Mouse (Mus musculus): ENCODE data around the gene Mrps27. TPM values are rescaled to one million over a fixed set of nuclear protein-coding genes. Genes with fewer than 3 reads are reported as not detected.
"Not testable (repeated sequence)": the region's sequence is repeated elsewhere in the genome, so short reads cannot be mapped to it uniquely, and the experiment has no call there.

Gene Mrps27
- polyA plus RNA-seq, 1 experiment from 2014 or later = 56.2 TPM

DNA sequence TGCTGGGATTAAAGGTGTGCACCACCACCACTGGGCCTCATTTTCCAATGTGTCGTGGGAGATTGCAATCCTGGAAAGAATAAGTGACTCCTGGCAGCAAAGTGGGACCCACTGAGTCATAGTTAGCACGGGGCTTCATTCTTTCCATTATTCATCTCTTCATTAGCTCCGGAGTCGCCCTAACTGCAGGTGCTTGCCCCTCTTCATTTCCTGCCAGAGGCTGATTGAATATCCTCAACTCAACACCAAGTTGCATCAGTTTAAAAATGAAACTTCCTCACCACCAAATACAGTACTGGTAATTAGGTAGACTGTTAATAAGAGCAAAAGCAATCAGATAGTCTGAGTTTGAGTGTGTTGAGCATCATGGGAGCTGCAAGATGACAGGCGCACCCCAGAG, 30.5 kb upstream of the Mrps27 start:
- ATAC-seq (ENCODE audit: insufficient number of reproducible peaks, insufficient read depth, low FRiP score, low read depth) = no peak
- WGBS = 84% methylated on average over 5 of the region's 5 CpGs

DNA sequence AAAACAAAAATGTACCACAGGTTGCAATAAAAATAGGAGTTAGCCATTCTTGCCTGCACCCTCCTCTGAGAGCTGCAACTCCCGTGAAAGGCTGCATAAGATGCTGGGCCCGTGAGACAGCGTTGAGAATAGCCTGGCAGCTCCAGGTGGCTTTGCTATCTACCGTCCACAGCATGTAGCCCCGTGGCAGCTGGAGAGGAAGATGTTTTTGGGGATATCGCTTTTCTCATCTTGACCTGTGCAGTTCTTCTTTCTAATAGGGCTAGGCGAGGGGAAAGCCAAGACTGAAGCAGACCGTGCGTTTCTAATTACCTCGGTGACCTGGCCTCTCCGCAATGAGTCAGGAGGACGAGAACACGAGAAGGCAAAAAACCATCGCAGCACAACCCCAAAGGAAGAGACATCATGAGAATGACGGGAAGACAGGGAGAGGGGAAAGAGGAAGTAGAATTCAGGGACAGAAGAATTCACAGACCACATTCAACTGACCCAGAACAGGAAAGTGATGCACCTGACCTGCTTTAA, 29.9 kb upstream of the Mrps27 start:
- no peak overlapping the region for H3K4me3 ChIP-seq (ENCODE audit: low read depth, low read length)
- WGBS = 77% methylated on average over 15 of the region's 15 CpGs
- H3K9ac ChIP-seq (replicated peaks; ENCODE audit: low read depth, low read length) = no peak overlapping the region
- H3K4me1 ChIP-seq (ENCODE audit: control insufficient read depth, insufficient read depth, low read length) = no peaks in the 10 kb centered on the region
- no peak overlapping the region for H3K4me2 ChIP-seq (replicated peaks; ENCODE audit: low read depth, low read length)
- no peak for ATAC-seq (ENCODE audit: insufficient number of reproducible peaks, insufficient read depth, low FRiP score, low read depth)
- no peaks in the 10 kb centered on the region for H3K27me3 ChIP-seq (ENCODE audit: control insufficient read depth, insufficient read depth, low read length)
- H3K9me3 ChIP-seq (ENCODE audit: control insufficient read depth, low read depth, low read length) = no peaks in the 10 kb centered on the region
- H3K27ac ChIP-seq (ENCODE audit: low read length) = no peak overlapping the region
- H3K36me3 ChIP-seq (ENCODE audit: control insufficient read depth, insufficient read depth, low read length) = peaks cover 7% of the 10 kb centered on the region

More for the DNA sequence above, 30.5 kb upstream of the Mrps27 start:
- Histone ChIP-seq H3K9me3 (ENCODE audit: control insufficient read depth, low read depth, low read length) (no peaks in the 10 kb centered on the region), H3K36me3 (ENCODE audit: control insufficient read depth, insufficient read depth, low read length) (peaks cover 2% of the 10 kb centered on the region; the same call in 1 of the 2 replicates), H3K4me3 (ENCODE audit: low read depth, low read length) (no peak overlapping the region), H3K4me1 (ENCODE audit: control insufficient read depth, insufficient read depth, low read length) (no peaks in the 10 kb centered on the region), H3K4me2 (replicated peaks; ENCODE audit: low read depth, low read length) (no peak overlapping the region), H3K27me3 (ENCODE audit: control insufficient read depth, insufficient read depth, low read length) (no peaks in the 10 kb centered on the region), H3K27ac (ENCODE audit: low read length) (no peak overlapping the region), H3K9ac (replicated peaks; ENCODE audit: low read depth, low read length) (no peak overlapping the region)

DNA sequence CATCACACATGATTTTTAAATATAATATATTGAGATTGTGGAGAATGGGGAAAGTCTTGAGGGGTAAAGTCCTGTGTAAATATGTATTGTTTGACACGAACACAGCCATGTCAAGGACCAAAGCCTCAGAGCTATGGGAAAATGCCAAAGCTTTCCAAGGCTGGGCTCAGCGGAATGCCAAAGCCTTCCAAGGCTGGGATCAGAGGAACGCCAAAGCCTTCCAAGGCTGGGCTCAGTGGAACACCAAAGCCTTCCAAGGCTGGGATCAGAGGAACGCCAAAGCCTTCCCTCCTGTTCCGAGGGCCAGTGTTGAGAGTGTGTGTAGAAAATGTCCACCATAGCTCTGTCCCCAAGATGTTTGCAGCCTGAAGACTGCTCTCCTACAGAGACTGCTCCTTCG, 28.2 kb upstream of the Mrps27 start:
- ATAC-seq (ENCODE audit: insufficient number of reproducible peaks, insufficient read depth, low FRiP score, low read depth) = no peak
- Histone ChIP-seq H3K4me2 (replicated peaks; ENCODE audit: low read depth, low read length) (no peak overlapping the region), H3K27me3 (ENCODE audit: control insufficient read depth, insufficient read depth, low read length) (no peaks in the 10 kb centered on the region), H3K36me3 (ENCODE audit: control insufficient read depth, insufficient read depth, low read length) (peaks cover 23% of the 10 kb centered on the region), H3K9ac (replicated peaks; ENCODE audit: low read depth, low read length) (no peak overlapping the region), H3K4me1 (ENCODE audit: control insufficient read depth, insufficient read depth, low read length) (no peaks in the 10 kb centered on the region), H3K4me3 (ENCODE audit: low read depth, low read length) (no peak overlapping the region), H3K27ac (ENCODE audit: low read length) (no peak overlapping the region), H3K9me3 (ENCODE audit: control insufficient read depth, low read depth, low read length) (no peaks in the 10 kb centered on the region)
- 79% methylated on average over 6 of the region's 6 CpGs for WGBS

DNA sequence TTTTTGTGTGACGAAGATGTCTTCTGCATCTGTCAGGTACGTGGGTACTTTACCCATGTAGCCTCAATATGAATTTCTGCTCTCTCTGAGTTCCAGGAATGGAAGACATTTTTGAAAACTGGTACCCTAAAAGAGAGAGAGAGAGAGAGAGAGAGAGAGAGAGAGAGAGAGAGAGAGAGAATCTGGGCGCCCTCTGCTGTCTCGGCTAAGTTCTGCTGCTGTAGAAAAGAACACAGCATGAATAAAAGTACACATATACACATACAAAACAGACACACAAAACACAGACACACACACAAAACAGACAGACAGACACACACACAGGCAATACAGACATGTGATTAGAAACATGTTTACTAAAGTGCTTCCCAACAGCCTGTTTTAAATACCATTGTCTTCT, 27.5 kb upstream of the Mrps27 start:
- Histone ChIP-seq H3K27ac (ENCODE audit: low read length) (no peak overlapping the region), H3K36me3 (ENCODE audit: control insufficient read depth, insufficient read depth, low read length) (peaks cover 25% of the 10 kb centered on the region), H3K27me3 (ENCODE audit: control insufficient read depth, insufficient read depth, low read length) (no peaks in the 10 kb centered on the region), H3K4me2 (replicated peaks; ENCODE audit: low read depth, low read length) (no peak overlapping the region), H3K9me3 (ENCODE audit: control insufficient read depth, low read depth, low read length) (no peaks in the 10 kb centered on the region), H3K4me1 (ENCODE audit: control insufficient read depth, insufficient read depth, low read length) (no peaks in the 10 kb centered on the region), H3K4me3 (ENCODE audit: low read depth, low read length) (no peak overlapping the region), H3K9ac (replicated peaks; ENCODE audit: low read depth, low read length) (no peak overlapping the region)
- 53% methylated on average over 4 of the region's 4 CpGs for WGBS
- ATAC-seq (ENCODE audit: insufficient number of reproducible peaks, insufficient read depth, low FRiP score, low read depth) = no peak

DNA sequence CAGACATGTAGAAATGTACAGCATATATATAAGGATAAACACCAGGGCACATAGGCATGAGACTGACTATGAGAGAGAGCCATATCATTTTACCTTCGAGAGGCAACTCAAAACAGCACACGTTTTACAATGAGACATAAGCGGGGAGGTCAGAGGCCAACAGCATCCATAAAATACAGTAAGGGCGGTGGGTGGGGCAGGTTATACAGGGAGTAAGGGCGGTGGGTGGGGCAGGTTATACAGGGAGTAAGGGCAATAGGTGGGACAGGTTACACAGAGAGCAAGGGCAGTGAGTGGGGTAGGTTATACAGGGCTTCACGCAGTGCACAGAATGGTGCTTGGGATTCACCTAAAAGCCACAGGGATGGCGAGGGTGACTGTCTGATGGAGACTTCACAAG, 24.1 kb upstream of the Mrps27 start:
- no peaks in the 10 kb centered on the region for H3K4me1 ChIP-seq (ENCODE audit: control insufficient read depth, insufficient read depth, low read length)
- 88% methylated on average over 7 of the region's 7 CpGs for WGBS
- H3K27ac ChIP-seq (ENCODE audit: low read length) = no peak overlapping the region
- no peaks in the 10 kb centered on the region for H3K27me3 ChIP-seq (ENCODE audit: control insufficient read depth, insufficient read depth, low read length)
- no peak overlapping the region for H3K4me3 ChIP-seq (ENCODE audit: low read depth, low read length)
- no peak overlapping the region for H3K9ac ChIP-seq (replicated peaks; ENCODE audit: low read depth, low read length)
- H3K4me2 ChIP-seq (replicated peaks; ENCODE audit: low read depth, low read length) = no peak overlapping the region
- H3K9me3 ChIP-seq (ENCODE audit: control insufficient read depth, low read depth, low read length) = no peaks in the 10 kb centered on the region
- ATAC-seq (ENCODE audit: insufficient number of reproducible peaks, insufficient read depth, low FRiP score, low read depth) = no peak
- peaks cover 44% of the 10 kb centered on the region for H3K36me3 ChIP-seq (ENCODE audit: control insufficient read depth, insufficient read depth, low read length)

DNA sequence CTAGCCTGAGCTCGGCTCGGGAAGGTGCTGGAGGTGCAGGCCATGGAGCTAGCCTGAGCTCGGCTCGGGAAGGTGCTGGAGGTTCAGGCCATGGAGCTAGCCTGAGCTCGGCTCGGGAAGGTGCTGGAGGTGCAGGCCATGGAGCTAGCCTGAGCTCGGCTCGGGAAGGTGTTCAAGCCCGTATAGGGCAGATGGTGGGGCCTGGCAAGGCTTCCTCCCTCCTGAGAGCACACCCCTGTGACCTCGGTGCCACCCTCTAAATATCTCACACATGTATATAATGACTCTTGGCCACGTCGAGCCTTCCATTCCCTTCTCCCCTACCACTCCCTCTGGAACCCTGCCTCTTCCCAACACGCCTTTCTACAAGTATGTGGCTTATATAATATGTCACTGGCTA, 21.7 kb upstream of the Mrps27 start:
- H3K4me3 ChIP-seq (ENCODE audit: low read depth, low read length); H3K9ac ChIP-seq (replicated peaks; ENCODE audit: low read depth, low read length); H3K27me3 ChIP-seq (ENCODE audit: control insufficient read depth, insufficient read depth, low read length); H3K4me1 ChIP-seq (ENCODE audit: control insufficient read depth, insufficient read depth, low read length); H3K4me2 ChIP-seq (replicated peaks; ENCODE audit: low read depth, low read length); ATAC-seq (ENCODE audit: insufficient number of reproducible peaks, insufficient read depth, low FRiP score, low read depth); H3K27ac ChIP-seq (ENCODE audit: low read length); H3K9me3 ChIP-seq (ENCODE audit: control insufficient read depth, low read depth, low read length): not testable (repeated sequence)
- H3K36me3 ChIP-seq (ENCODE audit: control insufficient read depth, insufficient read depth, low read length) = peaks cover 64% of the 10 kb centered on the region
- 93% methylated on average over 13 of the region's 13 CpGs for WGBS

DNA sequence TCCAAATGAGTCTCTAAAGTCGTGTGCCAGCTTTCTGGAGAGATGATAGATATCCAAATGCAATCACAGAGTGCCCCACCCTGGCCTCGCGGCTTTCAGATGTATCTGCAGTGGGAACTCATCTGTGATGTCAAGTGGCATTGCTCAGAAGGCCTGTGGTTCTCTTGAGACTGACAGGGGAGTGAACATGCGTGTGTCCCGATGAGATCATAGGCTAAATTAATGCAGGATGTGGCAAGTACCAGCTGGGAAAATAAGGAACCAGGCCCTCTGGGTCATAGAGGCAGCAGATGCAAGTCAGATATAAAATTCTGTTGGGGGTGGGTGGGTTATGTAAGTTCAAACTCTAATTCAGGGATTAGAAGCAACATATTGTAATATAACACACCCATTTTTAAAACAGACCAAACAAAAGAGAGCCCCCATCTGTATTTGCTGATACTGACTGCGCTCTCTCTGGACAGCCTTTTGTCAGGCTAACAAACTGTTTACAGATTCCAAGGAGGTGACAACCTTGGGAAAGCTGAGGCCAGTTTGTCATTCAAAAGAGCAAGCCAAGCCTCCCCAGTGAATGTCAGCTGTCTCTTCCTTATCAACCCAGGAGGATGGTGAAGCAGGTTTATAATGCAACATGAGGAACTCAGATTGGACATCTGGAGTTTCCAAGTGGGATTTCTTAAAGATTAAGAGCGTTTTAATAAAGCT, 20.8 kb upstream of the Mrps27 start:
- no peak for ATAC-seq (ENCODE audit: insufficient number of reproducible peaks, insufficient read depth, low FRiP score, low read depth)
- 71% methylated on average over 7 of the region's 7 CpGs for WGBS
- no peak overlapping the region for H3K27ac ChIP-seq (ENCODE audit: low read length)
- H3K9me3 ChIP-seq (ENCODE audit: control insufficient read depth, low read depth, low read length) = no peaks in the 10 kb centered on the region
- H3K27me3 ChIP-seq (ENCODE audit: control insufficient read depth, insufficient read depth, low read length) = no peaks in the 10 kb centered on the region
- H3K4me2 ChIP-seq (replicated peaks; ENCODE audit: low read depth, low read length) = no peak overlapping the region
- H3K9ac ChIP-seq (replicated peaks; ENCODE audit: low read depth, low read length) = no peak overlapping the region
- H3K36me3 ChIP-seq (ENCODE audit: control insufficient read depth, insufficient read depth, low read length) = peaks cover 70% of the 10 kb centered on the region
- H3K4me1 ChIP-seq (ENCODE audit: control insufficient read depth, insufficient read depth, low read length) = no peaks in the 10 kb centered on the region
- H3K4me3 ChIP-seq (ENCODE audit: low read depth, low read length) = no peak overlapping the region

DNA sequence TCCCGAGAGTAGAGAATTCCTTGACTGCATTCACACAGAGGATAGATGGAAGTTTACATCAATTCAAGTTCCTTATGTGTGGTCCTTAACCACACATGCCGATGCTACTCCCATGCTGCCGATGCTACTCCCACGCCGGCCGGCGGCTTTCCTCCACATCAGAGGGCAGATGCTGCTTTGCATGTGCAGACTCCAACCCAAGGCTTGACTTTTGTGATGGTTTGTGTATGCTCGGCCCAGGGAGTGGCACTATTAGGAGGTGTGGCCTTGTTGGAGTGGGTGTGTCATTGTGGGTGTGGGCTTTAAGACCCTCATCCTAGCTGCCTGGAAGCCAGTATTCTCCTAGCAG, 20.3 kb upstream of the Mrps27 start:
- H3K4me2 ChIP-seq (replicated peaks; ENCODE audit: low read depth, low read length); H3K9me3 ChIP-seq (ENCODE audit: control insufficient read depth, low read depth, low read length); H3K27ac ChIP-seq (ENCODE audit: low read length); H3K27me3 ChIP-seq (ENCODE audit: control insufficient read depth, insufficient read depth, low read length); ATAC-seq (ENCODE audit: insufficient number of reproducible peaks, insufficient read depth, low FRiP score, low read depth); H3K4me1 ChIP-seq (ENCODE audit: control insufficient read depth, insufficient read depth, low read length); H3K4me3 ChIP-seq (ENCODE audit: low read depth, low read length); H3K9ac ChIP-seq (replicated peaks; ENCODE audit: low read depth, low read length): not testable (repeated sequence)
- peaks cover 71% of the 10 kb centered on the region for H3K36me3 ChIP-seq (ENCODE audit: control insufficient read depth, insufficient read depth, low read length)
- WGBS = 87% methylated on average over 8 of the region's 8 CpGs

DNA sequence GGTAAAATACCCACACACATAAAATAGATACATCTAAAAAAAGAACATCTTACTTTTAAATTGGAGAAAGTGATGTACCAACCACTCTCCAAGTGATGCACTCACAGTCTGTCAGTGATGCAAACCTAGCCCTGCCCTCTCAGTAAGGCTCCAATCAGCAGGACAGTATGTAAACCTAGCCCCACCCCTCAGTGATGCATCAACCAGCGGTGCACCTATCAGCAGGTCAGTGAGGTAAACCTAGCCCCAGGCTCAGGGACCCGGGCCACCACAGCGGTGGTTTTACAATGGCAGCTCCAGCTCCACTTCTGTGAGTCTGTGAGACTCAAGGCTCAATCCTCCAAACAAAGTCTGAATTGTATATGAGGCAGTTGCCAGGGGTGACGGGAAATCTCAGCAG, 13.3 kb upstream of the Mrps27 start:
- H3K27me3 ChIP-seq (ENCODE audit: control insufficient read depth, insufficient read depth, low read length) = no peaks in the 10 kb centered on the region
- no peak overlapping the region for H3K4me2 ChIP-seq (replicated peaks; ENCODE audit: low read depth, low read length)
- no peaks in the 10 kb centered on the region for H3K9me3 ChIP-seq (ENCODE audit: control insufficient read depth, low read depth, low read length)
- H3K9ac ChIP-seq (replicated peaks; ENCODE audit: low read depth, low read length) = no peak overlapping the region
- WGBS = 73% methylated on average over 4 of the region's 4 CpGs
- peaks cover 72% of the 10 kb centered on the region for H3K36me3 ChIP-seq (ENCODE audit: control insufficient read depth, insufficient read depth, low read length)
- no peak for ATAC-seq (ENCODE audit: insufficient number of reproducible peaks, insufficient read depth, low FRiP score, low read depth)
- H3K27ac ChIP-seq (ENCODE audit: low read length) = no peak overlapping the region
- no peak overlapping the region for H3K4me3 ChIP-seq (ENCODE audit: low read depth, low read length)
- H3K4me1 ChIP-seq (ENCODE audit: control insufficient read depth, insufficient read depth, low read length) = no peaks in the 10 kb centered on the region

Data from stomach, embryonic 14.5 days (tissue).